Mouse (Mus musculus): ENCODE results near the gene Epha4. TPM values are rescaled to one million over a fixed set of nuclear protein-coding genes. Genes with fewer than 3 reads are reported as not detected.

Gene Epha4
- 100 to 1,000 TPM; 274 to 323 TPM for total RNA-seq (2021)
- long read RNA-seq, full-length matches to known transcripts = 58 of 123 reads
- long read RNA-seq, partial matches to known transcripts = 36 of 123 reads
- long read RNA-seq, other reads (novel, unspliced or antisense) = 29 of 123 reads

DNA sequence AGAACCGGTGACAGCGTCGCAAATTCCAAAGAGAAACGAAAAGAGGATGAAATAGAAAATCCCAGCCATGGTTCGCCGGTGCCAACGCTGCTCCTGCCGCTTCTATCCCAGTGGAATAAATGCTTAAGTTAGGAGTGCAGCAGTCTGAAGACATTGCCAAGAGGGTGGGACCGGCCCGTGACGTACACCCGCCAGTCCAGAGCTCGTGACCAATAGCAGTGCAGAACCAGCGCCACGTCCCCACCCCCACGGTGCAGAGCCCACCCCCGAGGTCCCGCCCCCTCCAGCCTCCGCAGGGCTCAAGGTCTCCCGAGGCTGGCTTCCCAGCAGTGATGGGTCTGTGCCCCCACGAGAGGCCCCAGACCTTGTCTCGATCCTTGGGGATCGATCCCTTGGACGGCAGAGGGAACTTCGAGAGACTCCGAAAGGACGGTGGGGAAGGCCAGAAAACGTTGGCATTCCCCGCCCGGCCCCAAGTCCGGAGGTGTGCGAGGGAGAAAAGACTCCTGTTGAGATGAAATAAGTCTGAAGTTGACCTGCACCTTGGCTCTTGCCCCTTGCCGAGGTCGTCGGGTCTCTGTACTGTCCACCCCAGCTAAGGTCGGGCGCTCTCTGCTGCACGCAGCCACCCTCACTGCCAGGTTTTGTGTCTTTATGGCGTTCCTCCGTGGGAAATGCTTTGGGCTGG, at the start of gene Epha4:
TSS of gene Epha4 (minus strand) at position 126 of the 688 bp plus-strand sequence.
- DNase-seq (ENCODE audit: low spot score in 2 of 2) = peak; percentile 89 to 96

GRCm38 (mm10) chr1:77556199-77556598, 41.3 kb upstream of the Epha4 start:
- no peak for DNase-seq (ENCODE audit: low spot score in 2 of 2)

GRCm38 (mm10) chr1:77551927-77552326, 37.0 kb upstream of the Epha4 start:
- no peak for DNase-seq (ENCODE audit: low spot score in 2 of 2)

GRCm38 (mm10) chr1:77545722-77546121, 30.8 kb upstream of the Epha4 start:
- peak; percentile 67 to 84 for DNase-seq (ENCODE audit: low spot score in 2 of 2)

DNA sequence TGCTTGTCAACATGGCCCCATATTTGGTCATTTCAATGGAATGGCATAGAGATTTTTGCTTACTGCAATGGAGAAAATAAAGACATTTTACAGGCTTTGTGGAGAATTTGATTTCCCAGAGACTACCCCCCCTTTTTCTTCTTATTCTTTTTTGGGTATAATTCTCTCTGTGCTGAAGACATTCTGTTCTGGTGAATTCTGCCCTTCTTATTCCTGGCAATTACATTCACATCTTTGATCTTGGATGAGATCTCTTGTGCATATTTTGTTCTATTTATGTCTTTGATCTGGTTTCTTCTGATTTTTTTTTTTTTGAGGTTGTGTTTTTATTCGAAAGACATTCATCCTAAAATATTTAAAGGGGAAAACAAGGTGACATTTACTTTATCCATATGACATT, 30.1 kb upstream of the Epha4 start:
- DNase-seq (ENCODE audit: low spot score in 2 of 2) = no peak

- DNase-seq (ENCODE audit: low spot score in 2 of 2) = no peak
Measured at GRCm38 (mm10) chr1:77544279-77544678, 29.4 kb upstream of the Epha4 start.

GRCm38 (mm10) chr1:77539945-77540344, 25.1 kb upstream of the Epha4 start:
- peak in 1 of 2 experiments; percentile 44 for DNase-seq (ENCODE audit: low spot score in 2 of 2)

DNA sequence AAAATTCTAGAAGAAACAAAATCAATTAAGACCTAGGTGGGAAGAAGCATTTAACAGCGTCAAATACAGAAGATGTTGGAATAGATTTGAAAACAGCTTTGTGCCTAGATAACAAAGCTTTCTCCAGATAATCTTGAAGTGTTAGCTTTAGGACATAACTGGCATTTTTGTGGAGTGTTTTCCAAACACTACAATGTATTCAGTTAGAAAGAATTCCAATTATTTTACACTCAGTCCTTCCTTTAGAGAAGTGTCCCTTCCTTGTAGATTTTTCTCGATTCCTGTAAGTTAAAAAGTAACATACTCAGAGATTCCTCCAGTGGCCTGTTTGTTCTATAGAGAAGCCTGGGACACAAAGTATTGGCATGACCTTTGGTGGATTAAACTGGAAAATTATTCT, 23.7 kb upstream of the Epha4 start:
- no peak for DNase-seq (ENCODE audit: low spot score in 2 of 2)

GRCm38 (mm10) chr1:77535905-77536304, 21.0 kb upstream of the Epha4 start:
- DNase-seq (ENCODE audit: low spot score in 2 of 2) = peak in 1 of 2 experiments; percentile 72

DNA sequence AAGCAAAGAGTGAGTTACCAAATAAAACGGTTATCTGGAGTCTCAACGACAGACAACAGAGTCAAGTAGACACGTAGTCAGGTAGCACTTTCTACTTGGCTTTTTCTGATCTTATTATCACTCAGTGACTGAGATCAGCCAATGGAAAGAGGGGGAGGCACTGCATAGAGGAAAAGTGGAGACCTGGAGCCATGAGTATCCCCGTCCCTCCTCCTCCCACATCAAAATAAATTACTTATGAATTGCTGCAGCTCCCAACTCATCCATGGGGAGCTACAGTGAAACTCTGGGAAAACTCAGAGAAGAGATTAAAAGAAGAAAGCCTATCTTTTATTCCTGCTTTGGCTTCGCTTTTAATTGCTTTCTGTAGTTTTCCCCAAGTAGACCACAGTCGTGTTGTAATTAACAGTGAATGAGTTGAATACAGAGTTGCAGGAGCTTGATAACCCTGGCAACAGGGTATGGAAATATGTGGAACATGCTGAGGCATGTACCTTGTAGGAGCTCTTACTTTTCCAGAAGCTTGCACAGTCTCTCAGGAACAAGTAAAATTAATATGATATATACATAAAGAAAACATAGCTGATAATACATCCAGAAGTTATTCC, 17.8 kb upstream of the Epha4 start:
- DNase-seq (ENCODE audit: low spot score in 2 of 2) = no peak

DNA sequence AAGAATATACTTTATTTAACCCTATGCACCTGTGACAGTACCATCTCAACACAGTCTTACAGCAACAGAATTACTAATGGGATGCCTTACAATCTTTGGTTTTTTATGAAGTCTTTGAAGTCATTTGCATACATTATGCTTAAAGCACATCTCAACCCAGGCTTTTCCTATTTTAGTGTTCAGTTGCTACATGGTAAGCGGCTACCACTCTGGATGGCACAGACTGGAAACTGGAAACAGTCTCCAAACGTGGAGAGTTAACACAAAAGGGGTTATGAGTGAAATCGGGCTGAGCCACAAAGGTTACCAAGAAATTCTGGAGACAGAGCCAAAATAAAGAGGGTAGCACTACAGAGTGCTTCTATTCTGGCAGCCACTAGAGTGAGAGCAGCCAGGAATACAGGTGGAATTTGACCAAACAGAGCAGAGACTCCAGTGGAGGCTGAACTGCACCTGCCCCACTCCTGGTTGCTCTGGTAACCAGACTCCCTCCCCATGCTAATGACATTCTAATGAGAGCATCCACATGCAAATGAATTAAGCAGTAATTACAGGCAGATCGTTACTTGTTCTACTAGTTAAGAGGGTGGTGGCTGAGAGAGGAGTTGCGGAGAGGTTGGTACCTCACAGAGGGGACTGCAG, 17.2 kb upstream of the Epha4 start:
- DNase-seq (ENCODE audit: low spot score in 2 of 2) = no peak

DNA sequence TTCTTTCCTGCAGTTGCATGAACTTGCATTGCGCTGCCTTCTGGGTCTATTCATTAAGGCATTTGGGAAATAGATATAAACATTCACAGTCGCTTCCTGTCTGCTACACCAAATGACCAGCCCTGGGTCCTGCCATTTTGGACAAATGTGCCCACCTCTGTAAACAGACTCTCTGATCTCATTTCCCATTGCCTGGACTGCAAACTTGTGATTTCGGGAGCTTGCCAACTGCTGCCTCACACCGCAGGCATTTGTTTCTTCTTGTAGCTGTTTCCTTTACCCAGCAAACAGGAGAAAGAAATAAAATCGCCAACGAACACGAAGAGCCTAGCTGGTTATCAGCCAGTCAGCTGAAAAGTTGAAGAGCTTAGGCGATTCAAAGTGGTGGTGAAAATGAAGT, 10.2 kb upstream of the Epha4 start:
- no peak for DNase-seq (ENCODE audit: low spot score in 2 of 2)

GRCm38 (mm10) chr1:77523354-77523753, 8.5 kb upstream of the Epha4 start:
- DNase-seq (ENCODE audit: low spot score in 2 of 2) = no peak

DNA sequence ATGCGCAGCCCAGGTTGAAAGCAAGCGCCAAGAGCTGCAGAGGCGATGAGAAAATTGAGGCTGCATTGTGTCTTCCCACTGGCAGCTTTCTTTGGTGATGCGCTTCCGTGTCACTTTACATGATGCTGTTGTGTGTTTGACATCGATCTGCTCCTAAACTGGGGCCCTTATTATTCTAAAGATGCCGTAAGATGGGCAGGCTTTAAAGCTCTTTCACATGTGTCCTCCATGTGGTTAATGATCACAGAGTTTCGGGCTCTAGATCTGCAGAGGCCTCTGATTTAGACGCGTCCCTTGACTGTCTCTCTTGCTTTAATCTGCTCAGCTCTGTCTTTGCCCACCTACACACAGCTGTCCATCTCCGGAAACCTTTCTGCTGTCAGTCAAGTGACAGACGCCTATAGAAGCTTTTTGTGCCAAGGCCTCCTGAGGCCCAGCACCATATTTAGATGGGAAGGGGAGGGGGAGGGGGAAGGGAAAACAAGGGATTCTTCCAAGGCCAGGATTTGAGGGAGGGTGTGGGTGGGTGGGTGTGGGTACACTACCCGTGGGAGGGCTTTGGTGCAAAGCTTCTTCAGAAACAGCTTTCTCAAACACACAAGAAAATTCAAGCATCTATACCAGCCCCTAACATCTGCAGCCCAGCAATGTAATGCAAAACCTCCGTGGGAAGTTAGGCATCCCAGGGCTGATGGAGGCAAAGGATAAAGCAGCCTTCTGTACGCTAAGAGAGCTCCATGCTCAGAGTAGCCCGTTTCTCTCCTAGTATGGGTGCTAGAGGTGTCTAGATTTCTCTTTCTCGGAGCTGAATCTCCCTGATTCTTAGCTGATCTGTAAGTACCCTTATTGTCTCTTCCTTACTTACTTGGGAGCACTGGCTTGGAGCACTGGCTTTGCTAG, 7.0 kb upstream of the Epha4 start:
- peak; percentile 46 to 74 for DNase-seq (ENCODE audit: low spot score in 2 of 2)

DNA sequence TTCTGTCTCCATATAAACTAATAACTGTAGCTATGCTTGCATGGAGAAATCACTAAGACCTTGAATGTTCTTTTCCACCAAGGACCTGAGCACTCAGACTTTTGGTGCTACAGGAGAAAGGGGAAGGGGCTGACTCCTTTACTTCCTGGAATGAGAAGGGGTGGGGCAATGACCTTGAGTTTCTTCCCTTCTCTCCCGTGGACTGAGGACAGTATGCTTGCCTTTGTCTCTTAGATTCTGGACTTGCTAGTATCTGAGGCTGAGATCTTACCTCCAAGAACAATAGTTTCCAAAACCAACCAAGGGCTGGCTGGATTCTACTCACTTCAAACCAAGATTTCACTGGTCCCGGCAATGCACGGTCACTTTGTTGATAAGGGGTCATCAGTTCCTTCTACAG, 3.8 kb upstream of the Epha4 start:
- DNase-seq (ENCODE audit: low spot score in 2 of 2) = no peak

- peak; percentile 89 to 98 for DNase-seq (ENCODE audit: low spot score in 2 of 2)
Measured at GRCm38 (mm10) chr1:77516203-77516991, 1.5 kb upstream of the Epha4 start.

DNA sequence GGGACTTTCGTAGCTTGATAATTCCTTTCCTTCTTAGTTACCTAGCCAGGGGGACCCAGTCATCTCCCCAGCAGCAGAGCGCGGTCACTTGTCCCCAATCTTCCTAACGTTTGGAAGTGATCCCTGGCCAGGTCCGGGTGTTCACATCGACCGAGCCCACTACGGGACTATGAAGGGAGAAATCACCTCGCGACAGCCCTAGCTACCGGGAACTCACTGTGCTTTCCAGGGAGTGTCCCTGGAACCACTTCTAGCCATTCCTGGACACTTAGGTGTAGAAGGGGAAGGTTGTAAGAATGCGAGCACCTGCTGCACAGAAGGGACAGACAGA, 728 bp upstream of the Epha4 start:
- peak in 1 of 2 experiments; percentile 57 for DNase-seq (ENCODE audit: low spot score in 2 of 2)

DNA sequence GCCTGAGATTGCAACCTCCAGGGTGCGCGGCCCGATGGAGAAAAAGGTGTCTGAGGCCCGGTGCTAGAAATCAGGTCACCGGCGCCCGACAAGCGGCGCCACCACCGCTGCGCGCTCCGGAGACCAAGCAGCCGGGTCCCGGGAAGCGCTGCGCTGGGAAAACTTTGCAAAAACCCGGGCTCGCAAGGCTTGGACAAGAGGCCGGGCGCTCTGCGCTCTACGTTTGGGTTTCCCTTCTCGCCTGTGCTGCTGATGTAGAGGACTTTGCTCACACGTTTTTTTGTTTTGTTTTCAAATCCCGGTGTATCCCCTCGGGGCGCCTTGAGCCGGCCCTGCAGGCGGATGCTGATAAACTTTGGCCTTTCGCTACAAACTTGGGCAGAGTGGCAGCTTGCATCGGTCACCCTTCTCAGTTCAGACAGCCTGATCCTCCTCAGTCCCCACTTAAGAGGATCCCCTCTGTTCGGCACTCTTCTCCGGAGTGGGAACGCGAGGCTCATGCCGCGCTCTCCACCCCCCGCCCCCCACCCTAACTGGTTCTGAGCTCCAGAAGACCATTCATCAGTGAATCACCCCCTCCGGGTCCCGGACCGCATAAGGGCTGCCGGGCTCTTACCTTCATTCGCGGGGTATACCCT, 444 bp downstream of the Epha4 start:
- DNase-seq (ENCODE audit: low spot score in 2 of 2) = peak; percentile 40 to 57

GRCm38 (mm10) chr1:77513959-77514324, 946 bp downstream of the Epha4 start:
- no peak for DNase-seq (ENCODE audit: low spot score in 2 of 2)

DNA sequence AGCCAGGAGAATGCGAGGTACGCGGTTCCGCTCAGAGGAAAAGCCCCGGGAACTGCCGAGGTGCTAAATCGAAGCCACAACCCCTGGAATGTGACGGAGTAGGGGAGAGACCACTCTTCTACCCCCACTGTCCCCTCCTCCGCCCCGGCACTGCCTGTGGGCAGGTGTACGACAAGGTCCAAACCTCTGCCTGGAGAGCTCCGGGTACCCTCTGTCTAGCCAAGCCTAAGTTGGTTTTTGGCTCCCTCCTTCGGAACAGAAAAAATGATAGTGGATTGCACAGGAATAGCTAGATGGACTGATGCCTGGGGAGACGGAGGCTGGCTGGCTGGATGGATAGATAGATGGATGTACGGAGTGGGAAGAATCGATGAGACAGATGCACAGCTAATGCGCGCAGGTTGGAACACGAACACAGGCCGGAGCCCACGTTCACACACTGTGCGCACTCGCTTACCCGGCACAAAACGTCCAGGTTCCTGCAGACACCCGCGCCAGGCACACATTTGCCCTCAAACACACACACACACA, 1.4 kb downstream of the Epha4 start:
- DNase-seq (ENCODE audit: low spot score in 2 of 2) = peak; percentile 69 to 86

Data from layer of hippocampus, adult 18-20 months (tissue).